Mouse (Mus musculus) myocyte (in vitro differentiated cells): ENCODE data around the gene Nfkbil1.

Source experiments
- CEBPB ChIP-seq: IDR thresholded peaks from 2 replicates; pipeline ENCODE4 v1.6.1; 2011; ENCODE audit warnings: mild to moderate bottlenecking, moderate library complexity; ENCODE audit not compliant: poor library complexity, insufficient read depth, severe bottlenecking
- E2F4 ChIP-seq: IDR thresholded peaks from one replicate; pipeline ENCODE4 v1.6.1; 2011; ENCODE audit warnings: mild to moderate bottlenecking, control low read depth, moderate library complexity; ENCODE audit not compliant: insufficient read depth
- MAX ChIP-seq: IDR thresholded peaks from one replicate; pipeline ENCODE4 v1.6.1; 2011; ENCODE audit warnings: low read depth, mild to moderate bottlenecking, control low read depth
- POLR2A ChIP-seq: IDR thresholded peaks from one replicate; pipeline ENCODE4 v1.6.1; 2011; ENCODE audit warnings: low read depth, mild to moderate bottlenecking, control low read depth, moderate library complexity; ENCODE audit not compliant: insufficient read length
- POLR2AphosphoS2 ChIP-seq: IDR thresholded peaks from one replicate; pipeline ENCODE4 v1.6.1; 2011; ENCODE audit warnings: low read depth, control low read depth; ENCODE audit not compliant: insufficient read length
- REST ChIP-seq: IDR thresholded peaks from one replicate; pipeline ENCODE4 v1.6.1; 2011; ENCODE audit warnings: mild to moderate bottlenecking, control low read depth, moderate library complexity; ENCODE audit not compliant: insufficient read depth, insufficient read length
- SRF ChIP-seq: IDR thresholded peaks from one replicate; pipeline ENCODE4 v1.6.1; 2011; ENCODE audit warnings: low read depth; ENCODE audit not compliant: control insufficient read depth, insufficient read length
- TCF12 ChIP-seq: IDR thresholded peaks from one replicate; pipeline ENCODE4 v1.6.1; 2011; ENCODE audit warnings: mild to moderate bottlenecking, control low read depth; ENCODE audit not compliant: poor library complexity, insufficient read depth, severe bottlenecking

- TF ChIP-seq MAX (no peak), POLR2A (no peak), POLR2AphosphoS2 (no peak), CEBPB (no peak), TCF12 (no peak), REST (no peak), SRF (no peak), E2F4 (no peak)
Observed at GRCm38 (mm10) chr17:35200398-35200797, 35.2 kb downstream of the Nfkbil1 start.
